Mouse (Mus musculus) lung, adult 2 months (tissue): ENCODE data around the gene 1700028J19Rik.

Source experiments
- CTCF ChIP-seq: fragments of 200-500 bp; IDR thresholded peaks from 2 replicates; pipeline ENCODE4 v1.5.1; 2011; ENCODE audit warnings: mild to moderate bottlenecking, low read length, control low read depth; ENCODE audit not compliant: insufficient read depth
- POLR2A ChIP-seq: fragments of 200-500 bp; IDR thresholded peaks from 2 replicates; pipeline ENCODE4 v1.6.1; 2011; ENCODE audit warnings: low read depth, mild to moderate bottlenecking, control low read depth, low read length, borderline replicate concordance; ENCODE audit errors: extremely low read depth

GRCm38 (mm10) chr7:44208307-44208706 is 38.2 kb downstream of the 1700028J19Rik start:
- TF ChIP-seq CTCF (no peak), POLR2A (no peak)
